Mouse (Mus musculus) stomach, postnatal 0 days (tissue): ENCODE measurements around the gene Igsf21.

ENCODE experiments used
- CTCF ChIP-seq: IDR thresholded peaks from 2 replicates; pipeline ENCODE4 v1.5.1; 2016; ENCODE audit warnings: antibody characterized with exemption, low read depth, mild to moderate bottlenecking, moderate library complexity
- EP300 ChIP-seq: optimal IDR thresholded peaks from 2 replicates; pipeline ENCODE3; 2016; ENCODE audit warnings: antibody characterized with exemption

GRCm38 (mm10) chr4:140076852-140077563 lies 169.6 kb downstream of the Igsf21 start:
- TF ChIP-seq EP300 (no peak), CTCF (no peak)
